Mouse (Mus musculus) left cerebral cortex, adult 11 months (tissue): ENCODE results near the gene Ttyh3.

Experiments used
- DNase-seq: peaks from one replicate; pipeline ENCODE4 v3.0.0; 2022; ENCODE audit warnings: low spot score

Ttyh3 gene

DNA sequence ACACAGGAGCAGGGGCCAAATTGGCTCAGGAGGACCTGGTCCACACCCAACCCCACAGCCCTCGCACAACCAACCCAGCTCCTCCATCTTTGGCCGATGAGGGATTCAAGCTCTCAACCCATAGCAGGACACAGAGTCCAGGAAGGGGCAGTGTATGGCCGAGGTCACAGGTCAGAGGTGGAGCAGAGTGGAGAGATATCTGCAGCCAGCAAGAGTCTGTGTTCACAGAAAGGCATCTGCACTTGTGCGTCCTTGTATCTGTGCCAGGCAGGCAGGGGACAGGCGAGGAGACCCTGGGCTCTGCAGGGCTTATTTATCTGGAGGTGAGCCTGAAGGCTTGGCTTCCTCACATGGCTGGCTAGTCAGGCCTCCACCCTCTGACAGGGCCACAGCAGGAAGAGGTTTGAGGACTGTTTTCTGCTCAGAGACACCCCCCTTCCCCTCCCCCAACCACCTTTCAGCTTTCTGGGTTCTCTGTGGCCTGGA, 73.4 kb downstream of the Ttyh3 start:
- DNase-seq: no peak

DNA sequence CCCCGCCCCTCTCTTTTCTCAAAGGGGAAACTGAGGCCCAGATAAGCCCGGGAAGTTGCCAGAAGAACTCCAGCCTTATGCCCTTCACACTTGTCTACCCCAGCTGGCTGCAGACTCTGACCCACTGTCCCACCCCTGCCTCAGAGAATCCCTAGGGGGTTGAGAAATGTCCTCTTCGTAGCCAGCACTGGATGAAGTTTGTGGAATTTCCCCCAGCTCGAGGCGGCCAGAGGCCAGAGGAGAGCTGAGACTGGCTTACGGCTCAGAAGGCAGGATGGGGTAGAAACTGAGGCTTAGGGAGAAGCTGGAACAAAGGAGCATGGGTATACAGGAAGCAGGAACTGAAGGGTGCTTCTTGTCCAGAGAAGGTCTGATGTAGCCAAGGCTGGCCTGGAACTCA, 76.2 kb downstream of the Ttyh3 start:
- no peak for DNase-seq

DNA sequence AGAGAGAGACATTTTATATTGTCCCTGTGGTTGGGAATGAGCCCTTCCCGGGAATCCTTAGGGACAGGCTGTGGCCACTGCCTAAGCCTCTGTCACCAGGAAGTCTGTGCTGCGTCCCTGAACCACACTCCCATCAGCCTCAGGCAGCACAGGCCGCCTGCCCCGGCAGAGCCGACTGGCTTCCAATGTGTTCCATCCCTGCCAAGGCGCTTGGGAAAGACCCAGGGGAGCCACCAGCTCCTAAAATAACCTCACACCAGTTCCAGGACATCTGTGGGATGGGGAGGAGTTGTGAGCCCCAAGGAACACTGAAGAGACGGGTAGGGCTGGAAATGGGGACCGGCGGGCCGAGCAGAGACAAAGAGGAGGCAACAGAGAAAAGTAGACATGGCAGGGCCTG, 77.2 kb downstream of the Ttyh3 start:
- no peak for DNase-seq

DNA sequence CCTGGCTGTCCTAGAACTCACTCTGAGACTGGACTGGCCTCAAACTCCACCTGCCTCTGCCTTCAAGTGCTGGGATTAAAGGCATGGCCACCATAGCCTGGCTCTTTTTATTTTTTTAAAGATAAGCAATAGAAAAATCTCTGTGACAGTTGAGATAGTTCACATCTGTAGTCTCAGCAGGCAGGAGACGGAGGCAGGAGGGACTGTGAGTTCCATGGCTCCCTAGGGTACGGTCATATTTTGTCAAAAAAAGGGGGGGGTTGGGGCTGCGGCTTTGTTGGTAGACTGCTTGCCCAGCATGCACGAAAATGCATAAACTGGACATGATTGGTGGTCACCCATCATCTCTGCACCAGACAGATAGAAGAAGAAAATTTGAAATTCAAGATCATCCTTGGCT, 77.6 kb downstream of the Ttyh3 start:
- DNase-seq: no peak
